Mouse (Mus musculus) MEL-GATA-1-ER (cell line): Measurements from ENCODE around the gene Zscan29.
"Not testable (repeated sequence)": the region's sequence is repeated elsewhere in the genome, so short reads cannot be mapped to it uniquely, and the experiment has no call there.

ENCODE experiments used
- DNase-seq: peaks from one replicate; pipeline ENCODE4 v3.0.0-alpha.2; 2012; ENCODE audit warnings: low read depth; ENCODE audit errors: extremely low read depth

Gene Zscan29

DNA sequence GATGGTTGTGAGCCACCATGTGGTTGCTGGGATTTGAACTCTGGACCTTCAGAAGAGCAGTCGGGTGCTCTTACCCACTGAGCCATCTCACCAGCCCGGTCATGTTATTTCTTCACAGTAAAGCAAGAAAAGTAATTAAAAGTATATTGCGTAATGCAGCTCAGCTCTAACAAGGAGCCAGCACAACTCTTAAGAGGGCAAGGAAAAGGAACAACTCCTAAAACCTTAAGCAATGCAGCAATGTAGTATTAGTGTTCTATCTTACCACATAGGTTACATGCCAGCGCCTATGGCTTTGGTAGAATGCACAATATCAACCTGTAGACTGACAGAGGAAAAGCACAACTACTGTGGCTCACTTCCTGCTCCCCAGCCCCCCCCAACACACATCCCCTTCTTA lies 33.6 kb downstream of the Zscan29 start:
- peak; percentile 15 for DNase-seq

GRCm38 (mm10) chr2:121132822-121133221 lies 38.1 kb downstream of the Zscan29 start:
- no peak for DNase-seq

DNA sequence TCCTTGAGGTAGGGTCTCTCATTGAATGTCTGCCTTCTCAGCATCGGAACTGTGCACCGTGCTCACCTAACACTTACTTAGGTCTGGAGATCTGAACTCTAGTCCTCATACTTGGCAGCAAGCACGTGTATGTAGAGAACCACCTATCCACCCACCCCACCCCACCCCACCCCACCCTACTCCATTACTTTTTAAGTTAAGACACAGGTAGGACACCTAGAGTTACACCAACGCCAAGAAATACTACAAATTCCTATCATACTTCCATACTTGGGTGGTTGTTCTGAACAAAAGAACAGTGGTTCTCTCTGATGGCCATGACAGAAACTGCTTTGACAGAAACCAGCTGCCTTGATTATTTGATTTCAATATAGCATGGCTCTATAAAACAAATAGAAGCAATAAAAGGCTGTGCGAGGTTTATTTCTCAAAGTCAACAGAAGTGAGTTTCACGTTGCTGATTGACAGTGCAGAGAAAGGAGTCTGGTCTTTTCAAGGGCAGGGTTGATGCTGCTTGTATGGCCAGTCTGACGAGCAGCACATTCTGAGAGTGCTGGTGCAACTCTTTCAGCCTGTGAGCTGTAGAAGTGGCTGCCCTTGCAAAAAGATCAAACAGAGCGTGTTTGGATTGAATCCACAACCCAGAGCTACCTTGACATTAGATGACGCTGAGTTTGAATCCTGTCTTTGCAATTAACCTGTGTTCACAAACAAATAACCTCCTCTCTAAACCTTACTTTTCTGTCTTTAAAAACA lies 41.9 kb downstream of the Zscan29 start:
- no peak for DNase-seq

- DNase-seq = no peak
Observed at GRCm38 (mm10) chr2:121127536-121127935, 43.4 kb downstream of the Zscan29 start.

GRCm38 (mm10) chr2:121126302-121126701 lies 44.6 kb downstream of the Zscan29 start:
- not testable (repeated sequence) for DNase-seq

DNA sequence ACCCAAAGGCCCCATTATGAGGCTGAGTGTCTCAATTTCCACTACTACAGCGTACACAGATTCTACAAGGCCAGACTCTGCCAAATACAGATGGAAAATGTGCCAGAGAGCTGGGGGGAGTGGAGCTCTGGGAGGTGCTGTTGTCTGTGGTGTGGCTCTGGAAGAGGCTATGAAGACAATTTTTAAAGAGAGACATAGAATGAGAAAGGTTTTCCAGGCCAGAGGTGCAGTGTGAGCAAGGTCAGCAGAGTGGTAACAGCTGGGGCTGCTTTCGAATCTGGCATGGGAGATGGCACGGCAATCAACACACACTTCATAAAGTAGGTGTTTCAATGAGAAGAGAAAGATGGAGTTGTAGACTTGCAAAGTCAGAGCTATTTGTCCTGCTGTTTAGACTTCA lies 51.7 kb downstream of the Zscan29 start:
- DNase-seq = no peak

DNA sequence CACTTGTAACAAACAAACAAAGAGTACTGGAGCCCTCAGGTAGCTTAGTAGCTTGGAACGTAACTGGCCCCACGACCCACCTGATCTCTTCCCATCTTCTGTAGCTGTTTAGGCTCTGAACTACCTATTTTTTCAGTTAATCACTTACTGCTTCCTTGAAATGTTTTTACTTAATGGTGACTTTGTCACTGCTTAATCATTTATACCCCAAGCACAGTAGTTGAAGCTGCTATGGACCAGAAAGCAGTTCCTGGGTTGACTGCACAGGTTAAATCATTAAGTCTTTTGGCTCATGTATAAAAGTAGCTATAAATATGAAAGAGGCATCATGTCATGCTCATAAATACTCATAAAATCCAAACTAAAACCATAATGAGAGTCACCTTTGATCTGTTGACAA lies 55.5 kb downstream of the Zscan29 start:
- no peak for DNase-seq

DNA sequence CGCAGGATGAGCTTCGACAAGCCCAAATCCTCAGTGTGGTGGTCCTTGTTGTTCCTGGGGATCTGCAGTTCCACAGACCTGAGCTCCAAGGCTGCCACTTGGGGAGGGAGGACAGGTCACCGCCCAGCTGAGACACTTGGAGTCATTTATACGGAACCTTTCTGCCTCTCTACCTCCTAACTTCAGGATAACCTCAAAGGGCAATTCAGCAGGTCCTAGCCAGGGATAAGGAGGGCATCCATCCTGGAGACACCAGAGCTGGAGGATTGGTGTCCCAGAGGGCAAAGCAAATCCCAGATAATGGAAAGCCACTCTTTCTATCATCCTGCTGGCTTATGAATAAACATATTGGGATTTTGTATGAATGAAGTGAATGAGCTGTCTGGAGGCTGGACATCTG lies 61.2 kb downstream of the Zscan29 start, which contains the start of gene Tgm7:
Tgm7 (minus strand) TSS at position 101 of the 400 bp plus-strand sequence.
- DNase-seq = no peak
